Mouse (Mus musculus) liver, embryonic 16.5 days (tissue): ENCODE measurements around the gene Tpst1. TPM values are rescaled to one million over a fixed set of nuclear protein-coding genes. Genes with fewer than 3 reads are reported as not detected.
A peak's percentile ranks its signal among the peaks of the same experiment; 100 is the strongest.

Source experiments
- ATAC-seq: fragments of 200-750 bp; cut with Nextera tagmentation; 2 replicates; pipeline ENCODE4 v1.8.0; 2017; ENCODE audit warnings: low read depth, mild to moderate bottlenecking, moderate number of reproducible peaks, moderate library complexity
- H3K27ac ChIP-seq: fragments of 300-500 bp; sonication (generic); 2 replicates; pipeline ENCODE4 v1.5.1; 2014; ENCODE audit warnings: mild to moderate bottlenecking, low read length
- H3K27me3 ChIP-seq: fragments of 300-500 bp; sonication (generic); 2 replicates; pipeline ENCODE4 v1.6.1; 2014; ENCODE audit warnings: low read depth, low read length, mixed read lengths; ENCODE audit not compliant: control insufficient read depth, insufficient read depth
- H3K36me3 ChIP-seq: fragments of 300-500 bp; sonication (generic); 2 replicates; pipeline ENCODE4 v1.6.1; 2014; ENCODE audit warnings: mild to moderate bottlenecking; ENCODE audit not compliant: control insufficient read depth, insufficient read depth
- H3K4me1 ChIP-seq: fragments of 300-500 bp; sonication (generic); 2 replicates; pipeline ENCODE4 v1.6.1; 2014; ENCODE audit warnings: low read depth, low read length, mixed read lengths; ENCODE audit not compliant: control insufficient read depth
- H3K4me2 ChIP-seq: fragments of 300-500 bp; sonication (generic); 2 replicates; pipeline ENCODE4 v1.6.1; 2014; ENCODE audit warnings: low read depth, low read length, mixed read lengths
- H3K4me3 ChIP-seq: fragments of 300-500 bp; sonication (generic); 2 replicates; pipeline ENCODE4 v1.5.1; 2014; ENCODE audit warnings: low read depth, mild to moderate bottlenecking, low read length
- H3K9ac ChIP-seq: fragments of 300-500 bp; sonication (generic); 2 replicates; pipeline ENCODE4 v1.6.1; 2014; ENCODE audit warnings: low read depth, low read length
- H3K9me3 ChIP-seq: fragments of 300-500 bp; sonication (generic); replicated peaks from 2 replicates; pipeline ENCODE4 v1.6.1; 2016; ENCODE audit warnings: low read length; ENCODE audit not compliant: control insufficient read depth
- WGBS: fragments of 180-500 bp; shearing (Covaris S2); extraction: QIAGEN DNeasy Blood & Tissue Kit; methylation state at CpG from one replicate; pipeline ENCODE4 v1.1.7; 2014; ENCODE audit not compliant: insufficient replicate concordance; 5-methylcytosine and 5-hydroxymethylcytosine counted together
- polyA plus RNA-seq: library from polyadenylated mRNA; unstranded; fragments of >200 nt; fragmentation: Nextera tagmentation; extraction: Ambion mirVana; gene quantifications from 2 replicates; pipeline ENCODE4 v1.2.1, GENCODE M21; 2015

The Tpst1 gene
- polyA plus RNA-seq, 1 experiment from 2014 or later = 20.9 TPM

GRCm38 (mm10) chr5:130062096-130062495, 11.0 kb upstream of the Tpst1 start:
- H3K27ac ChIP-seq = no peak overlapping the region

DNA sequence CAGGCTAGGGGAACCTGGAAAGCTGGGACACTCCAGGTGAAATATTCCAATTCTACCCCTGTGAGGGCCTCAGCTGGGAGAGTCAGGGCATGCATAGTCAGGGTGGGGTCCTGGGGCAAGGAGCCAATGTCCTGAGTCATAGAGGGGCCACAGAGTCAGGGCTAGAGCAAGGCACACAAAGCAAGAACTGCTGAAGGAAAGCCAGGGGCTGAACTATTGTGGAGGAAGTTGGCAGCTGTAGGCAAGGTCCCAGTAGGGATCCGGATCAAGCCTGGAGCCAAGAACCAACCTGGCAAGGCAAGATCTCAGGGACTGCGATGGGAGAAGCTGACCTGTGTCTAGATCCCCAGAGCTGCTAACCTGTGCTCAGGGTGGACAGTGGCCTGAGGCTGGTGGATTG, 9.4 kb upstream of the Tpst1 start:
- Histone ChIP-seq H3K4me3 (no peak overlapping the region), H3K9ac (no peak overlapping the region), H3K27ac (no peak overlapping the region), H3K36me3 (peaks cover 3% of the 10 kb centered on the region; the same call in 1 of the 2 replicates), H3K4me1 (peaks cover 15% of the 10 kb centered on the region; the same call in 1 of the 2 replicates), H3K4me2 (no peak overlapping the region), H3K9me3 (no peaks in the 10 kb centered on the region), H3K27me3 (no peaks in the 10 kb centered on the region)
- WGBS = 65% methylated on average over 2 of the region's 2 CpGs
- no peak for ATAC-seq

More at GRCm38 (mm10) chr5:130062096-130062495, 11.0 kb upstream of the Tpst1 start:
- Histone ChIP-seq H3K4me2 (no peak overlapping the region), H3K4me3 (no peak overlapping the region), H3K9me3 (no peaks in the 10 kb centered on the region), H3K9ac (no peak overlapping the region), H3K4me1 (peaks cover 5% of the 10 kb centered on the region; the same call in 1 of the 2 replicates), H3K27me3 (no peaks in the 10 kb centered on the region), H3K36me3 (peaks cover 3% of the 10 kb centered on the region; the same call in 1 of the 2 replicates)
- peak; percentile 17; the same call in 1 of the 2 replicates for ATAC-seq
- WGBS = 47% methylated on average over 2 of the region's 2 CpGs

DNA sequence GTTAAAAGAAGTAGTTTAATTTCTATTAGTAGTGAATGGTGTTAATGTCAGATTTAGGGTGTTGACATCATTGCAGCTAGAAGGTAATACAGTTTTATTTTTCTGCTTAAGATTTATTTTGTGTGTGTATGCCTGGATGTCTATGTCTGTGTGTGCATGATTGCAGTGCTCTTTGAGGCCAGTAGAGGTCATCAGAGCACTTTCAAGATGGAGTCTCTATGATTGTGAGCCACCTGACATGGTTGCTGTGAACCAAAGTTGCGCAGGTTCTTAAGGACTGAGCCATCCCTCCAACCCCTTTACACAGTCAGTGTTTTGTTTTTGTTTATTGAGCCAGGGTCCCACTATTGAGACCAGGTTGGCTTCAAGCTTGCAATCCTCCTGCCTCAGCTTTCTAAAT, 7.5 kb upstream of the Tpst1 start:
- Histone ChIP-seq H3K4me1 (peaks cover 10% of the 10 kb centered on the region; the same call in 1 of the 2 replicates), H3K27me3 (no peaks in the 10 kb centered on the region), H3K9me3 (no peaks in the 10 kb centered on the region), H3K36me3 (peaks cover under 1% of the 10 kb centered on the region; the same call in 1 of the 2 replicates), H3K4me2 (no peak overlapping the region), H3K9ac (no peak overlapping the region), H3K4me3 (no peak overlapping the region), H3K27ac (no peak overlapping the region)
- no peak for ATAC-seq
- WGBS = 87% methylated on average over 1 of the region's 1 CpGs

- H3K4me3 ChIP-seq = no peak overlapping the region
- H3K9ac ChIP-seq = no peak overlapping the region
- 27% methylated on average over 3 of the region's 3 CpGs for WGBS
- H3K36me3 ChIP-seq = no peaks in the 10 kb centered on the region
- H3K9me3 ChIP-seq = no peaks in the 10 kb centered on the region
- peaks cover 10% of the 10 kb centered on the region; the same call in 1 of the 2 replicates for H3K4me1 ChIP-seq
- ATAC-seq = peak; percentile 54
- no peak overlapping the region for H3K4me2 ChIP-seq
- H3K27ac ChIP-seq = no peak overlapping the region
- H3K27me3 ChIP-seq = no peaks in the 10 kb centered on the region
Observed at GRCm38 (mm10) chr5:130067841-130068264, 5.3 kb upstream of the Tpst1 start.

GRCm38 (mm10) chr5:130074491-130074890, 1.4 kb downstream of the Tpst1 start:
- H3K4me2 ChIP-seq = peak overlapping the region; percentile 9; the same call in 1 of the 2 replicates
- H3K9me3 ChIP-seq = no peaks in the 10 kb centered on the region
- no peaks in the 10 kb centered on the region for H3K36me3 ChIP-seq
- no peak overlapping the region for H3K9ac ChIP-seq
- 61% methylated on average over 6 of the region's 6 CpGs for WGBS
- peaks cover 9% of the 10 kb centered on the region for H3K4me1 ChIP-seq
- peak overlapping the region; percentile 43; the same call in 1 of the 2 replicates for H3K27ac ChIP-seq
- H3K27me3 ChIP-seq = peaks cover 3% of the 10 kb centered on the region; the same call in 1 of the 2 replicates
- peak; percentile 67 for ATAC-seq
- no peak overlapping the region for H3K4me3 ChIP-seq

DNA sequence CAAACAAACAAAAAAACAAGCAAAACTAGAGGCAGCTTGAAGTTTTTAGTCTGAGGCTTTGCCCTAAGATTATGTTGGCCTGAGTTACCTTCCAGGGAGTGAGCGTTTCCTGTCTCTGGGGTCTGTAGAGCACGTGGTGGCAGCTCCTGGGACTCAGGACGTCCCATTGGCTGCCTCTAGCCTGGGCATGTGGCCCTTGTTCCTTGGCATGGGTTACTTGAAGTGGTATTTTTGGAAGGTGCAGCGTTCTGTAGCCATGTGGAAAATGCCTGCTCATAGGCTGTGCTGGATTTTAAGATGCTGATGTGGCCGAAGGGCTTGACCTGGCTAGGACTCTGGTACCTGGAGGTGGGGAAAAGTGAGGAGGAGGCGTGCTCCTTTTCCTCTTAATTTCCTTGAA, 3.3 kb downstream of the Tpst1 start:
- Histone ChIP-seq H3K9ac (no peak overlapping the region), H3K4me1 (peaks cover 18% of the 10 kb centered on the region), H3K4me2 (no peak overlapping the region), H3K4me3 (no peak overlapping the region), H3K9me3 (0 out of 2 replicates have a peak, but pooled peaks cover 1% of the 10 kb centered on the region), H3K27me3 (peaks cover 3% of the 10 kb centered on the region; the same call in 1 of the 2 replicates), H3K27ac (no peak overlapping the region), H3K36me3 (no peaks in the 10 kb centered on the region)
- ATAC-seq = no peak
- WGBS = 44% methylated on average over 6 of the region's 6 CpGs

DNA sequence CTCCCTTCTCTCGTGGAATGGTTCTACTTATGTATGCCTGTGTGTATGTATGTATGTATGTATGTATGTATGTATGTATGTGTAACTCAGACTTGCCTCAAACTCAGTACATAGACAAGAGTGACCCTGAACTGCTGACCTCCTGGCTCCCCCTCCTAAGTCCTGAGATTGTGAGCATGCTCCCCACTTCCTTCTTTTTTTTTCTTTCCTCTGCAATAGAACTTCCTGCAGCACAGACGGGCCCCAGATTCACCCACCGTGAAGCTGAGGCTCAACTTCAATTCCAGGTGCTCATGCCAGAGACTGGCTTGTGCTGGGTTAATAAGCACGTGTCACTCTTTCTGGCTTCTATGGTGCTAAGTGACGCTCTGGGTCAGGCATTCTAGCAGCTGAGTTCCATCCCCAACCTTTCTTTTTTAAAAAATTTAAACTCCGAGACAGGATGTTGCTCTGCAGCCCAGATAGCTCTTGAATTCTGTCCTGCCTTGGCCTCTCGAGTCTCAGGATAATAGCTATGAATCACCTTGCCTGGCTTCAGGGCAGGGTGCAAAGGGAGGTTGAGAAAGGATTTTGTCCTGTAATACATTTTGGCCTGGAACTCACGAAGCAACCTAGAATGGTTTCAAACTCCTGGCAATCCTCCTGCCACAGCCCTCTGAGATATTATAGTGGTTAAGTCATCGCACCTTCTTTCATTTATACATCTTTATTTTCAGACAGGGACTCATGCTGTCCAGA, 5.1 kb downstream of the Tpst1 start:
- Histone ChIP-seq H3K4me1 (peaks cover 18% of the 10 kb centered on the region), H3K27me3 (peaks cover 3% of the 10 kb centered on the region; the same call in 1 of the 2 replicates), H3K4me3 (no peak overlapping the region), H3K9me3 (0 out of 2 replicates have a peak, but pooled peaks cover 3% of the 10 kb centered on the region), H3K36me3 (no peaks in the 10 kb centered on the region), H3K9ac (no peak overlapping the region), H3K27ac (no peak overlapping the region), H3K4me2 (peak overlapping the region; percentile 99; the same call in 1 of the 2 replicates)
- WGBS = 45% methylated on average over 9 of the region's 9 CpGs
- ATAC-seq = no peak

DNA sequence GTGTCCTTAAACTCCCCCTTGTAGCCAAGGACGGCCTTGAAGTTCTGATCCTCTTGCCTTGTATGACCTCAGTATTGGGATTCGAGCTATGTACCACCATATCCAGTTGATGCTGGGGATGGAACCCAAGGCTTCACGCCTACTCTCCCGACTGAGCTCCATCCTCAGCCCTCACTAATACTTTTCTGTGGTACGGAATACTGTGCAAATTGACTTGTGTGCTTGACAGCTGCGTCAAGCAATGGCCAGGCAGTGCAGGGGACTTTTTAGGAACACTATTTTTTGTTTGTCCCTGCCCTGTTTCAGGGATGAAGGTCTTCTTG, 5.7 kb downstream of the Tpst1 start:
- Histone ChIP-seq H3K27me3 (peaks cover 3% of the 10 kb centered on the region; the same call in 1 of the 2 replicates), H3K9ac (peak overlapping the region; percentile 57), H3K36me3 (no peaks in the 10 kb centered on the region), H3K27ac (no peak overlapping the region; the same call in 1 of the 2 replicates), H3K9me3 (0 out of 2 replicates have a peak, but pooled peaks cover 3% of the 10 kb centered on the region), H3K4me2 (peak overlapping the region; percentile 99), H3K4me1 (peaks cover 18% of the 10 kb centered on the region), H3K4me3 (peak overlapping the region; percentile 78)
- 48% methylated on average over 6 of the region's 6 CpGs for WGBS
- ATAC-seq = no peak
